Mouse (Mus musculus) heart, postnatal 0 days (tissue): ENCODE measurements around the gene Cnot1.

Source experiments
- CTCF ChIP-seq: IDR thresholded peaks from 2 replicates; pipeline ENCODE4 v1.5.1; 2016; ENCODE audit warnings: antibody characterized with exemption, control low read depth, low read depth
- EP300 ChIP-seq: IDR thresholded peaks from 2 replicates; pipeline ENCODE4 v1.6.1; 2016; ENCODE audit warnings: antibody characterized with exemption, low read depth

DNA sequence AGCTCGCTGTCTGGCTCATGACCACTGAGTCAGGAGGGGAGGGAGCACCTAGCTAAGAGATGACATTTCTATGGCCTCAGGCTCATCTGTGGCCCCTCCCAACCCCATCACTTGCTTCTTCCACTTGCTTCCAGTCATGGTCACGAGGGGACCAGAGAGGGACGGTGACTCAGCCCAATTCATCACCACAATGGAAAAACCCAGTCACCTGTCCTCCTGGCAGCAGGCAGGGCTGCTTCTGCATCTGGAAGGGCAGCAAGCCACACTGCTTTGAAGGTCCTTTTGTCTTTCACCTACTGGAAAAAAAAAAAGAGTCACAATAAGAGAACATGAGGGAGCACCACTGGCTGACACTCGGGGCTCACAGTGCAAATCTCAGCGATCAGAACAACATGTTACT is 134.5 kb downstream of the Cnot1 start:
- TF ChIP-seq CTCF, result no peak
- no peak for TF ChIP-seq EP300
